Mouse (Mus musculus) liver, adult 2 months (tissue): ENCODE results near the gene Sh3rf3. TPM values are rescaled to one million over a fixed set of nuclear protein-coding genes. Genes with fewer than 3 reads are reported as not detected.

Experiments
- DNase-seq: peaks from one replicate; pipeline ENCODE4 v3.0.0-alpha.2; 2011; ENCODE audit warnings: low read depth, low spot score; ENCODE audit errors: extremely low read depth
- H3K27ac ChIP-seq: fragments of 200-500 bp; replicated peaks from 2 replicates; pipeline ENCODE4 v1.5.1; 2012; ENCODE audit warnings: low read depth, mild to moderate bottlenecking, control low read depth, inconsistent platforms, low read length; ENCODE audit not compliant: insufficient read depth
- H3K27me3 ChIP-seq: fragments of 200-500 bp; 2 replicates; pipeline ENCODE4 v1.6.1; 2012; ENCODE audit warnings: mild to moderate bottlenecking, moderate library complexity, low read length, inconsistent platforms; ENCODE audit not compliant: control insufficient read depth, insufficient read depth
- H3K36me3 ChIP-seq: fragments of 200-500 bp; 2 replicates; pipeline ENCODE4 v1.6.1; 2012; ENCODE audit warnings: low read length, inconsistent platforms; ENCODE audit not compliant: control insufficient read depth, insufficient read depth
- H3K4me1 ChIP-seq: fragments of 200-500 bp; 2 replicates; pipeline ENCODE4 v1.6.1; 2011; ENCODE audit warnings: low read length; ENCODE audit not compliant: control insufficient read depth, insufficient read depth
- H3K4me3 ChIP-seq: fragments of 200-500 bp; 2 replicates; pipeline ENCODE4 v1.5.1; 2011; ENCODE audit warnings: low read depth, mild to moderate bottlenecking, control low read depth, low read length, moderate library complexity; ENCODE audit not compliant: insufficient read depth
- H3K79me2 ChIP-seq: fragments of 200-500 bp; 2 replicates; pipeline ENCODE4 v1.6.1; 2012; ENCODE audit warnings: inconsistent platforms, mild to moderate bottlenecking, low read length, moderate library complexity; ENCODE audit not compliant: control insufficient read depth, insufficient read depth
- H3K9ac ChIP-seq: fragments of 200-500 bp; 2 replicates; pipeline ENCODE4 v1.6.1; 2012; ENCODE audit warnings: low read depth, mild to moderate bottlenecking, control low read depth, inconsistent platforms, low read length
- CTCF ChIP-seq: fragments of 200-500 bp; IDR thresholded peaks from 2 replicates; pipeline ENCODE4 v1.5.1; 2011; ENCODE audit warnings: low read depth, low read length, control low read depth
- POLR2A ChIP-seq: fragments of 200-500 bp; IDR thresholded peaks from 2 replicates; pipeline ENCODE4 v1.6.1; 2011; ENCODE audit warnings: low read length, control low read depth; ENCODE audit not compliant: insufficient read depth; ENCODE audit errors: extremely low read depth
- WGBS: fragments of 180-500 bp; shearing (Covaris S2); methylation state at CpG from one replicate; pipeline ENCODE4 v1.1.7; 2018; 5-methylcytosine and 5-hydroxymethylcytosine counted together
- polyA plus RNA-seq: library from polyadenylated mRNA; depleted of rRNA; stranded (reverse); fragments of >200 nt; gene quantifications from 2 replicates; pipeline ENCODE4 v1.2.3, GENCODE M21; 2012
- total RNA-seq: library from RNA; depleted of rRNA; stranded (reverse); fragments of >200 nt; gene quantifications from 2 replicates; pipeline ENCODE4 v1.2.3, GENCODE M21; 2014

Sh3rf3 gene
- total and polyA plus RNA-seq, 2 experiments = not detected

GRCm38 (mm10) chr10:58871149-58871820, 58.1 kb downstream of the Sh3rf3 start:
- TF ChIP-seq CTCF (no peak), POLR2A (no peak)
- DNase-seq = no peak
- H3K79me2 ChIP-seq = no peaks in the 10 kb centered on the region
- no peak overlapping the region for H3K9ac ChIP-seq
- no peak overlapping the region for H3K4me3 ChIP-seq
- WGBS = 83% methylated on average over 10 of the region's 10 CpGs
- no peaks in the 10 kb centered on the region for H3K36me3 ChIP-seq
- H3K4me1 ChIP-seq = no peaks in the 10 kb centered on the region
- H3K27me3 ChIP-seq = no peaks in the 10 kb centered on the region
- no peak overlapping the region for H3K27ac ChIP-seq

- H3K27me3 ChIP-seq = no peaks in the 10 kb centered on the region
- DNase-seq = no peak
- no peaks in the 10 kb centered on the region for H3K4me1 ChIP-seq
- no peak overlapping the region for H3K27ac ChIP-seq
- TF ChIP-seq CTCF (no peak), POLR2A (no peak)
- H3K4me3 ChIP-seq = no peak overlapping the region
- WGBS = 79% methylated on average over 7 of the region's 7 CpGs
- no peaks in the 10 kb centered on the region for H3K36me3 ChIP-seq
- H3K79me2 ChIP-seq = no peaks in the 10 kb centered on the region
- H3K9ac ChIP-seq = no peak overlapping the region
Observed at GRCm38 (mm10) chr10:58871821-58872577, 58.8 kb downstream of the Sh3rf3 start.

DNA sequence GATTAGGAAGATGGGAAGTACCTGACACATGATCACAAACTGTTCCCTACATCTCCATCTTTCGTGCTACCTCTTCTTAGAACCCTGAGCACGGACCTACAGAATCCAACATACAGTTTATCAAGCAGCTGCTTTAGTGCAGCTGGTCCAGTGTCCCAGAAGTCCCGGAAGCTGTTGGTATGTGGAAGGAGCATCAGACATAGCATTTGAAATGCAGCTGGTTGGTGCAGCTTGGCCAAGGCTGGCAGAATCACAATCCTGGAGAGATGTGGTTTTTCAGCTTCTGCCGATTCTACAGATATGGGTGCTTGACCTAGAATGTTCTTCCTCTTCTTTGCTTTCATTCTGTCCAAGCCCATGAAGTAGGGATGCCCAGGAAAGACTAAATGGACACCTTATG, 64.7 kb downstream of the Sh3rf3 start:
- H3K36me3 ChIP-seq = no peaks in the 10 kb centered on the region
- no peaks in the 10 kb centered on the region for H3K79me2 ChIP-seq
- H3K27ac ChIP-seq = no peak overlapping the region
- no peak overlapping the region for H3K4me3 ChIP-seq
- no peak for TF ChIP-seq POLR2A
- TF ChIP-seq CTCF = no peak
- no peaks in the 10 kb centered on the region for H3K27me3 ChIP-seq
- 88% methylated on average over 4 of the region's 4 CpGs for whole genome bisulfite sequencing
- no peak for DNase-seq
- H3K4me1 ChIP-seq = no peaks in the 10 kb centered on the region
- H3K9ac ChIP-seq = no peak overlapping the region

GRCm38 (mm10) chr10:58878636-58879035, 65.5 kb downstream of the Sh3rf3 start:
- Histone ChIP-seq H3K36me3 (no peaks in the 10 kb centered on the region), H3K9ac (no peak overlapping the region), H3K79me2 (no peaks in the 10 kb centered on the region), H3K4me1 (no peaks in the 10 kb centered on the region), H3K27ac (no peak overlapping the region), H3K27me3 (no peaks in the 10 kb centered on the region), H3K4me3 (no peak overlapping the region)
- TF ChIP-seq POLR2A = no peak
- TF ChIP-seq CTCF = no peak
- no peak for DNase-seq
- WGBS = 78% methylated on average over 4 of the region's 4 CpGs

GRCm38 (mm10) chr10:58882741-58883140, 69.6 kb downstream of the Sh3rf3 start:
- H3K79me2 ChIP-seq = no peaks in the 10 kb centered on the region
- 71% methylated on average over 2 of the region's 2 CpGs for WGBS

GRCm38 (mm10) chr10:58885351-58885750, 72.2 kb downstream of the Sh3rf3 start:
- WGBS = 62% methylated on average over 5 of the region's 5 CpGs
- TF ChIP-seq CTCF = no peak
- no peak for TF ChIP-seq POLR2A
- Histone ChIP-seq H3K27ac (no peak overlapping the region), H3K9ac (no peak overlapping the region), H3K27me3 (no peaks in the 10 kb centered on the region), H3K4me1 (no peaks in the 10 kb centered on the region), H3K79me2 (no peaks in the 10 kb centered on the region), H3K4me3 (no peak overlapping the region), H3K36me3 (no peaks in the 10 kb centered on the region)
- DNase-seq = no peak

More at GRCm38 (mm10) chr10:58882741-58883140, 69.6 kb downstream of the Sh3rf3 start:
- H3K4me3 ChIP-seq = no peak overlapping the region
- no peak overlapping the region for H3K27ac ChIP-seq
- H3K9ac ChIP-seq = no peak overlapping the region
- no peak for DNase-seq
- H3K36me3 ChIP-seq = no peaks in the 10 kb centered on the region
- TF ChIP-seq POLR2A (no peak), CTCF (no peak)
- H3K4me1 ChIP-seq = no peaks in the 10 kb centered on the region
- no peaks in the 10 kb centered on the region for H3K27me3 ChIP-seq
